Mouse (Mus musculus) ES-Bruce4 (cell line): ENCODE data around the gene Enc1. TPM values are rescaled to one million over a fixed set of nuclear protein-coding genes. Genes with fewer than 3 reads are reported as not detected.

Experiments
- H3K27ac ChIP-seq: 2 replicates; pipeline ENCODE4 v1.5.1; 2012; ENCODE audit warnings: low read length, inconsistent platforms; ENCODE audit not compliant: insufficient read depth
- H3K27me3 ChIP-seq: 2 replicates; pipeline ENCODE4 v1.6.1; 2012; ENCODE audit warnings: mild to moderate bottlenecking, low read length, inconsistent platforms; ENCODE audit not compliant: control insufficient read depth, poor library complexity, insufficient read depth, severe bottlenecking
- H3K36me3 ChIP-seq: 2 replicates; pipeline ENCODE4 v1.6.1; 2012; ENCODE audit warnings: inconsistent platforms, mild to moderate bottlenecking, low read length, moderate library complexity; ENCODE audit not compliant: control insufficient read depth, poor library complexity, insufficient read depth, severe bottlenecking
- H3K4me1 ChIP-seq: one replicate; pipeline ENCODE4 v1.8.1; 2011; ENCODE audit warnings: low read length; ENCODE audit not compliant: control insufficient read depth, insufficient read depth
- H3K4me3 ChIP-seq: 2 replicates; pipeline ENCODE4 v1.5.1; 2011; ENCODE audit warnings: low read depth, mild to moderate bottlenecking, low read length
- H3K9ac ChIP-seq: 2 replicates; pipeline ENCODE4 v1.6.1; 2012; ENCODE audit warnings: low read depth, mild to moderate bottlenecking, inconsistent platforms; ENCODE audit not compliant: poor library complexity, severe bottlenecking
- H3K9me3 ChIP-seq: replicated peaks from 2 replicates; pipeline ENCODE4 v1.6.1; 2012; ENCODE audit warnings: mild to moderate bottlenecking, low read length, inconsistent platforms; ENCODE audit not compliant: control insufficient read depth, poor library complexity, insufficient read depth, severe bottlenecking
- CTCF ChIP-seq: IDR thresholded peaks from one replicate; pipeline ENCODE4 v1.8.1; 2011; ENCODE audit warnings: low read depth, low read length
- EP300 ChIP-seq: IDR thresholded peaks from 2 replicates; pipeline ENCODE4 v1.6.1; 2011; ENCODE audit warnings: low read depth, low read length; ENCODE audit not compliant: insufficient read depth
- POLR2A ChIP-seq: IDR thresholded peaks from one replicate; pipeline ENCODE4 v1.8.1; 2011; ENCODE audit warnings: low read length; ENCODE audit not compliant: insufficient read depth
- polyA plus RNA-seq: library from polyadenylated mRNA; stranded (reverse); fragments of >200 nt; gene quantifications from 2 replicates; pipeline ENCODE4 v1.2.4, GENCODE M21; 2011; ENCODE audit warnings: low read depth; ENCODE audit not compliant: missing spikeins, insufficient read depth, insufficient read length

Enc1 gene
- polyA plus RNA-seq, 1 experiment, result 83.0 TPM

DNA sequence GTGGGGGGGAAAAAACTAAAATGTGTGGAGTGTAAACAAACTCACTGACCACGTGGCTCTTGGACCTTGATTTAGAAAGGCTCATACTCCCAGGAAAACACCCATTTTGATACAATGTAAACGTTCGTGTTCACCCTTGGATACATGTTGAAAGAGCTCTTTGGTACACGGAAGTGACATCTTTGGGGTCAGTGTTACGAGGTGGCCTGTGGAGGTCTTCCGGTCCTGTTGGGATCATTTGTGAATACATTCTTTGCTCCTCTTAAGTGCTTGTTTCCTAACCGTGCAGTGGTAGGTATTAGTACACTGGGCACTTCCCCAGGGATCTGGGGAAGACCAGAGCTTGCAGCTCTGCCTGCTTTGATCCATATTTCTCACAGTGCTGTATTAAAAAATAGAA lies 10.8 kb downstream of the Enc1 start:
- Histone ChIP-seq H3K4me1 (peaks cover 1% of the 10 kb centered on the region), H3K9ac (no peak overlapping the region), H3K27ac (no peak overlapping the region), H3K27me3 (no peaks in the 10 kb centered on the region), H3K36me3 (peaks cover 60% of the 10 kb centered on the region), H3K9me3 (no peaks in the 10 kb centered on the region), H3K4me3 (no peak overlapping the region)
- TF ChIP-seq EP300 (no peak), CTCF (no peak), POLR2A (no peak)

DNA sequence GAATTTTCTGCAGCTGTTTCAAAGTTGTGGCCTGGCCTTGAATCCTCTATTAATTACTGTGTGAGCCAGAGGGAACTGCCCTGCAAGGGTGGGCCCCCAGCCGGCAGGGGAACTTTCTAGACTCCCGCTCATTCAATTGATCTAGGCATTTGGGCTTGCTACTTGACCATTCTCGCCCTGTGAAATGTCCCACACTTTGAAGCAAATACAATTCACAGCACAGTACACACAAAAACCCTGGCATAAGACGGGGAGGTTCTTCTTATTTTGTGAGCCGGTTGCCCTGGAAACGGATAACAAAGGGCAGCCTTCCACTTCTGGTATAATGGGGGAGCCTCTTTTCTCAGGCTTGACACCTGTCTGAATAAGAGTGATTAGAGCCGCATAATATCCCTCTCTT lies 11.6 kb downstream of the Enc1 start:
- Histone ChIP-seq H3K36me3 (peaks cover 52% of the 10 kb centered on the region), H3K9me3 (no peaks in the 10 kb centered on the region), H3K27ac (no peak overlapping the region), H3K9ac (no peak overlapping the region), H3K4me3 (no peak overlapping the region), H3K4me1 (peaks cover 1% of the 10 kb centered on the region), H3K27me3 (no peaks in the 10 kb centered on the region)
- TF ChIP-seq POLR2A, result no peak
- no peak for TF ChIP-seq CTCF
- no peak for TF ChIP-seq EP300

DNA sequence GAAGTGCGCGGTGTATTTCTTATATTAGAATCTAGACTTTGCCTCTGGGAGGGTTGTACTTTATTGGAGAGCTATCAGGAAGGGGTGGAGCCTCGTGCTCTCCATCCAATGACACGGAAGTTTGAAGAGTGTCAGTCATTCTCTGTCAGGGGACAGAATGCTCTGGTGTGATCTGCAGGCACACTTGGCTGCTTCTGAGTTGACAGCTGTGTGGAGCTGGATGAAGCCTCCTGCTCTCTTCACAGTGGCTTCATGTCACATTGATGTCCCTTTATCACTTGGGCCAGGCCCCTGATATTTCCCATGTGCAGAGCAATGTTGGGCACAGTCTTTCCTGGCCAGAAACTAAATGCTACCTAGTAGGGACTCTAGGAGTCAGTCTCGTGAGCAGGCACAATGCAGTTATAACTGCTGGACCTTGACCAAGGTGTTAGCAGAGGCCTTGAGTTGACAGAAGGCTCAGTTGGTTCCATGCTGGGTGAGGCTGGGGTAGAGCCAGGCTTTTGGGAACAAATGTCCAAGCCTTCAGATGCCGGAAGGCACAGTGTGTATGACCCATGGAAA lies 12.6 kb downstream of the Enc1 start:
- Histone ChIP-seq H3K27me3 (no peaks in the 10 kb centered on the region), H3K9ac (no peak overlapping the region), H3K27ac (no peak overlapping the region), H3K9me3 (no peaks in the 10 kb centered on the region), H3K4me3 (no peak overlapping the region), H3K4me1 (peaks cover 1% of the 10 kb centered on the region), H3K36me3 (peaks cover 42% of the 10 kb centered on the region)
- no peak for TF ChIP-seq POLR2A
- no peak for TF ChIP-seq CTCF
- no peak for TF ChIP-seq EP300

DNA sequence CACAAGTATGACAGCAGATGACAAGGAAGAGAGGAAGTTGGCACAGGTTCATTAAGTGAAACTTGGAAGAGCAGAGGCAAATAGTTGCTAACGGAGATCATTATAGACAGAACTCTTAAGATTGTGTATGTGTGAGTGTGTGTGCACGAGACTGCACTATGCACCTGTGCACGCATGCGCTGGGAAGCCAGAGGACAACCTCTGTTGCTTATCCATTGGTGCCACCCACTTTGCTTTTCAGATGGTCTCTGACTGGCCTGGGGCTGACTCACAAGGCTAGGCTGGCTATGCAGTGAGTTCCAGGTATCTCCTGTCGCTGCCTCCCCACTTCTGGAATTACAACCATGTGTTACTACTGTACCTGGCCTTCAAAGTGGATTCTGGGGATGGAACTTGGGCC lies 13.1 kb downstream of the Enc1 start:
- H3K36me3 ChIP-seq, result peaks cover 37% of the 10 kb centered on the region
- H3K27ac ChIP-seq, result no peak overlapping the region
- no peak overlapping the region for H3K4me3 ChIP-seq
- H3K9ac ChIP-seq, result no peak overlapping the region
- no peaks in the 10 kb centered on the region for H3K9me3 ChIP-seq
- TF ChIP-seq CTCF (no peak), EP300 (no peak), POLR2A (no peak)
- H3K4me1 ChIP-seq, result peaks cover 5% of the 10 kb centered on the region
- H3K27me3 ChIP-seq, result no peaks in the 10 kb centered on the region

DNA sequence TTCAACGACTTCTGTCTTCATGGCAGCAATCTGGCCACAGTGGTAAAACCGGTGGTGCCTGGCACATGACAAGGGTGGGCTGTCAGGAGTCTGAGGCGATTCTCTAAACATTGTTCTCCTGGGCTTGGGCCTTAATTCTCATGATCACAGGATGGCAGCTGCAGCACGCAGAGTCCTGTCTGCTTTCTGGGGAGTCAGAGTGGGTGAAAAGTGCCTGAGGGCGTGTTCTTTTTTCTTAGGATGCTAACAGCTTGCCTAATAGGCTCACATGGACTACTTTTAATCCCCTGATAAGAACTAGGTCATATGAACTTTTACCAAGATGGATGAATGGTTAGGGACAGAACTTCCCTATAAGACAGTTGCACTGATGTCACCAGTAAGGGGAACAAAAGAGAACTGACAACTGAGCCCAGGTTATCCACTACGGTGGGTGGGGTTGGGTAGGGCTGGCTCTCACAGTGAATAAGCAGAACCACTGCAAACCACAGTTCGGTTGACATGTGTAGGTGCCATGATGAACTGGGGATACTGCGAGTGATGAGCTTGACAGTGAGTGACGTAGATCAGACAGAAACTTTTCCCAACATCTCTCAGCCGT lies 13.8 kb downstream of the Enc1 start:
- Histone ChIP-seq H3K9me3 (no peaks in the 10 kb centered on the region), H3K4me3 (no peak overlapping the region), H3K27me3 (no peaks in the 10 kb centered on the region), H3K27ac (no peak overlapping the region), H3K9ac (no peak overlapping the region), H3K36me3 (peaks cover 30% of the 10 kb centered on the region), H3K4me1 (peaks cover 5% of the 10 kb centered on the region)
- TF ChIP-seq POLR2A (no peak), CTCF (no peak), EP300 (no peak)

DNA sequence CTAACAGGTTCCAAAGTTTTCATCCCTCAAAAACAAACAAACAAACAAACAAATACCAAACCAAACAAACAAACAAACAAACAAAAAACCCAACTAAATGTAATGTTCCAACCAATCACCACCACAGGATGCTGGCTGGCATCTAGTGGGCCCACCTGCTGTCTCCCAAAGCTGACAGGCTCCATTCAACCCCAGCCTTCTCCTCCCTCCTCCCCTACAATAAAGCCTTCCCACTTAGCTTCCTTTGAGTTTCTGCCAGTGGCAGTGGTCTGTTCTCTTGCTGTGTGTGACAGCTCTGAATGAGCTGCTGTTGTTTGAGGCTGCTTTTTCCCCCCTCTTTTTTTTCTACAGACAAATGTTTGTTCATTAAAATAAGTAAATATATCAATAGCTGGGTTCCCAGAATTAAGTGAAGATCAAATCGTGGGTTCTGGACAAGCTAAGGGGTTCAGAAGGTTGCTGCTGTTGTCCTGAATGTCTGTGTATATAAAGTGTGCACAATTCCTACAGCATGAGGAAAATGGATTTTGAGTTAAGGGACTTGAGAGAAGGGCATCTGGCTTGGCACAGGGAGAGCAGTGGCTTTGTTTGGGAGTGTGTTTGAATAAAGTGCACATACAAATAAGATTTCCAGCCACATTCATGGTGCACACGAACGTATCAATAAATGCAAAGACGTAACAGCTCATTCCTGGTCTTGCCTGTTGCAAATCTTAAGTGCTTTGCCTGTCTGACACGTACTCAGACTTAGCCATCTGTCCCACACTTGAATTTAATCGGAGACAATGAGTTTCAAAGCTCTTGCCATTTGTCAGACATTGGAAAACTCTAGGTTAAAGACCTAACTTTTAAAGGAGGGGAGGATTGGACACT lies 15.3 kb downstream of the Enc1 start:
- Histone ChIP-seq H3K9ac (no peak overlapping the region), H3K27me3 (no peaks in the 10 kb centered on the region), H3K4me1 (peaks cover 5% of the 10 kb centered on the region), H3K27ac (no peak overlapping the region), H3K4me3 (no peak overlapping the region), H3K9me3 (no peaks in the 10 kb centered on the region), H3K36me3 (peaks cover 15% of the 10 kb centered on the region)
- no peak for TF ChIP-seq CTCF
- no peak for TF ChIP-seq EP300
- no peak for TF ChIP-seq POLR2A
